Mouse (Mus musculus): ENCODE data around the gene Phf5a. TPM values are rescaled to one million over a fixed set of nuclear protein-coding genes. Genes with fewer than 3 reads are reported as not detected.
A peak's percentile ranks its signal among the peaks of the same experiment; 100 is the strongest.

Phf5a gene
- polyA plus RNA-seq, 1 experiment from 2014 or later, result 139 TPM

- no peak overlapping the region for H3K9ac ChIP-seq
- H3K27ac ChIP-seq, result no peak overlapping the region
- no peak overlapping the region for H3K4me3 ChIP-seq (replicated peaks)
- H3K36me3 ChIP-seq, result peaks cover 92% of the 10 kb centered on the region
- no peak overlapping the region for H3K4me2 ChIP-seq
- no peaks in the 10 kb centered on the region for H3K9me3 ChIP-seq (replicated peaks)
- WGBS (ENCODE audit: insufficient replicate concordance), result 22% methylated on average over 2 of the region's 2 CpGs
- ATAC-seq (ENCODE audit: low read depth), result peak; percentile 14; the same call in 1 of the 2 replicates
- H3K27me3 ChIP-seq, result no peaks in the 10 kb centered on the region
- DNase-seq, result peak; percentile 56
- H3K4me1 ChIP-seq (replicated peaks), result no peaks in the 10 kb centered on the region
These were observed 33.2 kb upstream of the Phf5a start for GRCm38 (mm10) chr15:81904939-81905338.

- no peak overlapping the region for H3K4me2 ChIP-seq
- H3K36me3 ChIP-seq, result peaks cover 92% of the 10 kb centered on the region
These were observed 27.0 kb upstream of the Phf5a start for GRCm38 (mm10) chr15:81898751-81899150.

GRCm38 (mm10) chr15:81897607-81898285 is 26.0 kb upstream of the Phf5a start:
- Histone ChIP-seq H3K9me3 (replicated peaks) (no peaks in the 10 kb centered on the region), H3K4me1 (replicated peaks) (peaks cover 21% of the 10 kb centered on the region), H3K27ac (peak overlapping the region; percentile 65), H3K36me3 (peaks cover 91% of the 10 kb centered on the region), H3K4me3 (replicated peaks) (no peak overlapping the region), H3K27me3 (no peaks in the 10 kb centered on the region), H3K4me2 (no peak overlapping the region), H3K9ac (no peak overlapping the region)
- WGBS (ENCODE audit: insufficient replicate concordance), result 80% methylated on average over 5 of the region's 5 CpGs
- DNase-seq (no peak), ATAC-seq (ENCODE audit: low read depth) (no peak; the same call in 1 of the 2 replicates)

More at GRCm38 (mm10) chr15:81898751-81899150, 27.0 kb upstream of the Phf5a start:
- Histone ChIP-seq H3K27me3 (no peaks in the 10 kb centered on the region), H3K9me3 (replicated peaks) (no peaks in the 10 kb centered on the region), H3K27ac (peak overlapping the region; percentile 65), H3K4me1 (replicated peaks) (peaks cover 14% of the 10 kb centered on the region), H3K4me3 (replicated peaks) (no peak overlapping the region), H3K9ac (no peak overlapping the region)
- 85% methylated on average over 2 of the region's 2 CpGs for WGBS (ENCODE audit: insufficient replicate concordance)
- DNase-seq (no peak), ATAC-seq (ENCODE audit: low read depth) (no peak)

DNA sequence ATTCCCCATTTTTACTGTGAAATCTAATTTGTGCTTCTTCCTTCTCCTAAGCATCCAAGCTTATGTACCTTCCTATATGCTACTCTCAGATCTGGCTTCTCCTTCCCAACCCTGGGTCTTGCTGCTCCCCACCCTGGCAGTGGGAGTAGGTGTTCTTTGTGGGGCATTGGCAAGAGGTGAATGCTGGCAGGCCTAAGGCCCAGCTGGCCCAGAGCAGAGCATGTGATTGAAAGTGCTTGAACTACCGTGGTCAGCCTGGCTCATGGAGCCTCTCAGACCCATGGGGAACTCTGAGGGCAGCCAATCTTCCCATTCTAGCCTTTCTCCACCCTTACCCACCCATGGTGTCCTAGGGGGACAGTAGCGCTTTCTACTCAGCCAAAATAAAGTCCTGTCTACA is 24.7 kb upstream of the Phf5a start:
- no peak overlapping the region for H3K9ac ChIP-seq
- H3K9me3 ChIP-seq (replicated peaks), result no peaks in the 10 kb centered on the region
- H3K27me3 ChIP-seq, result no peaks in the 10 kb centered on the region
- H3K36me3 ChIP-seq, result peaks cover 84% of the 10 kb centered on the region
- no peak overlapping the region for H3K4me2 ChIP-seq
- no peak overlapping the region for H3K4me3 ChIP-seq (replicated peaks)
- ATAC-seq (ENCODE audit: low read depth) (no peak), DNase-seq (no peak)
- WGBS (ENCODE audit: insufficient replicate concordance), result 86% methylated on average over 2 of the region's 2 CpGs
- no peak overlapping the region for H3K27ac ChIP-seq
- H3K4me1 ChIP-seq (replicated peaks), result peaks cover 34% of the 10 kb centered on the region

GRCm38 (mm10) chr15:81894002-81894401 is 22.3 kb upstream of the Phf5a start:
- ATAC-seq (ENCODE audit: low read depth) (no peak), DNase-seq (no peak)
- Histone ChIP-seq H3K4me1 (replicated peaks) (peaks cover 58% of the 10 kb centered on the region), H3K4me3 (replicated peaks) (no peak overlapping the region), H3K27ac (peak overlapping the region; percentile 94), H3K9me3 (replicated peaks) (no peaks in the 10 kb centered on the region), H3K36me3 (peaks cover 81% of the 10 kb centered on the region), H3K4me2 (no peak overlapping the region), H3K27me3 (no peaks in the 10 kb centered on the region), H3K9ac (no peak overlapping the region)
- 60% methylated on average over 1 of the region's 1 CpGs for WGBS (ENCODE audit: insufficient replicate concordance)

DNA sequence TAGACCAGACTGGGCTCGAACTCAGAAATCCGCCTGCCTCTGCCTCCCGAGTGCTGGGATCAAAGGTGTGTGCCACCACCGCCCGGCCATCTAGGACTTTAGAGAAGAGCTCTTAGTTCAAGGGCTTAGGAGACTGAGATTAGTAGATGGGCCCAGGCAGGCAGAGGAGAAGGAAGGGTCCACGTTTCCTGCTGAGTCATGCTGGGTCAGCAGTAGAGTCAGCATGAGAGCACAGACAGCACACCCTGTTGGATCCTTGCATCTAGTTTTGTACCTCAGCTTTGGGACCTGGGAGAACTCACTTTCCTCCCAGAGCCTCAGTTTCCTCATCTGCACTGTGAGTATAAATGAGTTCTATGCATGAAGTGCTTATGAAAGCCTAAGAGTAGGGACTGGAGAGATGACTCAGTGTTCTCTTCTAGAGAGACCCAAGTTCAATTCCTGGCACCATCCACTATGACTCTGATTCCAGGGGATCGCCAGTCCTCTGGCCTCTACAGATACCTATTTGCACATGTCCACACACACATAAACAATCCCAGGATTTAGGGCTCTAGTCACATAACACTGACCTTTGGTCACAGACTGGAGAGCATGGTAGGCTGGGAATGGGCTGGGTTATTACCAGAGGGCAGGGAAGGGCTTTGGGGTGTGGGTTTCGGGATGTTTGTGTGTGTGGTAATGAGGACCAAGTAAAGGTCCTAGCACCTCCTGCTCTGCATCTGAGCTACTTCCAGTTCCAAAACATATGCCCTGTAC is 20.3 kb upstream of the Phf5a start:
- peak overlapping the region; percentile 48 for H3K4me2 ChIP-seq
- peak overlapping the region; percentile 94 for H3K27ac ChIP-seq
- DNase-seq (peak; percentile 80), ATAC-seq (ENCODE audit: low read depth) (peak; percentile 94)
- peaks cover 75% of the 10 kb centered on the region for H3K36me3 ChIP-seq
- no peaks in the 10 kb centered on the region for H3K9me3 ChIP-seq (replicated peaks)
- H3K9ac ChIP-seq, result peak overlapping the region; percentile 31
- H3K4me3 ChIP-seq (replicated peaks), result no peak overlapping the region
- peaks cover 63% of the 10 kb centered on the region for H3K4me1 ChIP-seq (replicated peaks)
- WGBS (ENCODE audit: insufficient replicate concordance), result 58% methylated on average over 8 of the region's 8 CpGs
- no peaks in the 10 kb centered on the region for H3K27me3 ChIP-seq

- WGBS (ENCODE audit: insufficient replicate concordance), result 50% methylated on average over 7 of the region's 7 CpGs
- peak; percentile 57 for ATAC-seq (ENCODE audit: low read depth)
These were observed 19.6 kb upstream of the Phf5a start for GRCm38 (mm10) chr15:81891140-81891802.

GRCm38 (mm10) chr15:81889175-81889574 is 17.5 kb upstream of the Phf5a start:
- no peak overlapping the region for H3K4me2 ChIP-seq
- peak overlapping the region; percentile 30 for H3K27ac ChIP-seq
- WGBS (ENCODE audit: insufficient replicate concordance), result 84% methylated on average over 7 of the region's 7 CpGs
- H3K36me3 ChIP-seq, result peaks cover 58% of the 10 kb centered on the region
- H3K9ac ChIP-seq, result 0 out of 2 replicates have a peak overlapping the region, but pooled peaks have one; percentile 4
- H3K4me3 ChIP-seq (replicated peaks), result no peak overlapping the region
- H3K9me3 ChIP-seq (replicated peaks), result no peaks in the 10 kb centered on the region
- no peaks in the 10 kb centered on the region for H3K27me3 ChIP-seq
- ATAC-seq (ENCODE audit: low read depth) (no peak), DNase-seq (no peak)
- H3K4me1 ChIP-seq (replicated peaks), result peaks cover 57% of the 10 kb centered on the region

More at GRCm38 (mm10) chr15:81891140-81891802, 19.6 kb upstream of the Phf5a start:
- Histone ChIP-seq H3K27ac (peak overlapping the region; percentile 94), H3K4me2 (peak overlapping the region; percentile 48), H3K9me3 (replicated peaks) (no peaks in the 10 kb centered on the region), H3K4me3 (replicated peaks) (no peak overlapping the region), H3K27me3 (no peaks in the 10 kb centered on the region), H3K9ac (peak overlapping the region; percentile 31), H3K36me3 (peaks cover 72% of the 10 kb centered on the region), H3K4me1 (replicated peaks) (peaks cover 57% of the 10 kb centered on the region)
- no peak for DNase-seq

DNA sequence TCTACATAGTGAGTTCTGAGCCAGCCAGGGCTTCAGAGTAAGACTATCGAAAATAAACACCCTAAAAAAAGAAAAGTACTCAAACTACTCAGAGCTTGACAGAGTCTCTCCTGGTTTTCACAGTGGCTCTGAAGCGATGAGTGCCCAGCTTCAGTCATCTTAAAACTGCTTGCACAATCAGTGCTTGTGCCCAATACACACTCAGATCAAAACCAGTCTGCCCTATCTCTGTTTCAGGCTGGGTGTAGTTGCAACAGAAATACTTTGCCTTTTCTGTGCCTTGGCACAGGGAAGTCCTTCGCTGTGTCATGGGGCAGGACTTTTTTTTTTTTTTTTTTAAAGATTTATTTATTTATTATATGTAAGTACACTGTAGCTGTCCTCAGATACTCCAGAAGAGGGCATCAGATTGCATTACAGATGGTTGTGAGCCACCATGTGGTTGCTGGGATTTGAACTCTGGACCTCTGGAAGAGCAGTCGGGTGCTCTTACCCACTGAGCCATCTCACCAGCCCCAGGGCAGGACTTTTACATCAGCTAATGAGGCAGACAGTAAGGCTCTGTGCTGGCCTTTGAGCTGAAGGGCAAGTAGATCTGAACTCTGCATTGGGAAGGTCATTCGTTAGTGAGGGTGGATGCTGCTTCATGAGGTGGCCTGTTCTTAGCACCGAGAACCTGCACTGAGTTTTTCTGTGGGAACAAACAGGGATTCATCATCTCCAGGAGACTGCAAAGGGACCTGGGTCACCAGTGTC is 15.3 kb upstream of the Phf5a start:
- Histone ChIP-seq H3K27me3 (no peaks in the 10 kb centered on the region), H3K9ac (no peak overlapping the region), H3K4me2 (no peak overlapping the region), H3K27ac (no peak overlapping the region), H3K4me1 (replicated peaks) (peaks cover 61% of the 10 kb centered on the region), H3K4me3 (replicated peaks) (no peak overlapping the region), H3K36me3 (peaks cover 42% of the 10 kb centered on the region), H3K9me3 (replicated peaks) (no peaks in the 10 kb centered on the region)
- 85% methylated on average over 6 of the region's 6 CpGs for WGBS (ENCODE audit: insufficient replicate concordance)
- DNase-seq (no peak), ATAC-seq (ENCODE audit: low read depth) (no peak)

DNA sequence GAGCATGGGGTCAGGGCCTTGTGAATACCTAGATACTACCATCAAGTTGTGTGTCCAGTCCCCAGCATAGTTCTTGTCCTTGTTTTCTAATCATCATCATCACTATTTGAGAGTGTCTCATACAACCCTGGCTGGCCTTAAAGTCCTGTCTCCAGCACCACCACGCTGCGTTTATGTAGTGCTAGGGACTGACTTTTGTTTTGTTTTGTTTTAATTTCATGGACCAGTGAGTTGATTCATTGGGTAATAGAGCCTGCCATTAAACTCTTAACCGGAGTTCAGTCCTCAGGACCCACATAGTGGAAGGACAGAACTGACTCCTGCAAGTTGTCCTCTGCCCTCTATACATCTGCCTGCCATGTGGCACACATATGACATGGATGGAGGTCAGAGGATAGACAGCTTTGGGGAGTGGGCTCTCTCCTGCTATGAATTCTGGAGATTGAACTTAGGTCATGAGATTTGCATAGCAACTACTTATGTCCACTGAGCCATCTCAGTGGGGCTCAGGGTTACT is 13.8 kb upstream of the Phf5a start:
- H3K27me3 ChIP-seq, result no peaks in the 10 kb centered on the region
- no peak overlapping the region for H3K27ac ChIP-seq
- no peak overlapping the region for H3K9ac ChIP-seq
- H3K9me3 ChIP-seq (replicated peaks), result no peaks in the 10 kb centered on the region
- peaks cover 34% of the 10 kb centered on the region for H3K36me3 ChIP-seq
- 83% methylated on average over 3 of the region's 3 CpGs for WGBS (ENCODE audit: insufficient replicate concordance)
- ATAC-seq (ENCODE audit: low read depth) (no peak), DNase-seq (no peak)
- H3K4me1 ChIP-seq (replicated peaks), result peaks cover 57% of the 10 kb centered on the region
- H3K4me3 ChIP-seq (replicated peaks), result no peak overlapping the region
- H3K4me2 ChIP-seq, result no peak overlapping the region

Measured in liver, embryonic 13.5 days (tissue).